Mouse (Mus musculus) CH12.LX (cell line): ENCODE measurements around the gene Rcan3. TPM values are rescaled to one million over a fixed set of nuclear protein-coding genes. Genes with fewer than 3 reads are reported as not detected.

Experiments used
- DNase-seq: peaks from one replicate; pipeline ENCODE4 v3.0.0-alpha.2; 2013; ENCODE audit errors: extremely low read depth
- H3K27ac ChIP-seq: 2 replicates; pipeline ENCODE4 v1.5.1; 2012; ENCODE audit warnings: low read depth, mild to moderate bottlenecking, control low read depth, moderate library complexity; ENCODE audit not compliant: insufficient read depth
- H3K27me3 ChIP-seq: replicated peaks from 2 replicates; pipeline ENCODE3; 2012; ENCODE audit warnings: inconsistent platforms
- H3K36me3 ChIP-seq, 2 experiments: replicated peaks in 1 of 2; 2 replicates each; pipeline versions ENCODE3 to v1.6.1; 2012; ENCODE audit warnings: inconsistent platforms in 1 of 2, low read length in 1 of 2, mild to moderate bottlenecking in 1 of 2, mixed read lengths in 1 of 2, moderate library complexity in 1 of 2; ENCODE audit not compliant: control insufficient read depth in 1 of 2, insufficient read depth in 1 of 2
- H3K4me1 ChIP-seq, 2 experiments: 2 replicates each; pipeline ENCODE4 v1.6.1; 2012; ENCODE audit warnings: inconsistent platforms in 1 of 2, moderate library complexity in 1 of 2; ENCODE audit not compliant: insufficient read depth in 2 of 2, control insufficient read depth in 1 of 2
- H3K4me2 ChIP-seq: 2 replicates; pipeline ENCODE4 v1.6.1; 2012; ENCODE audit warnings: low read depth, mild to moderate bottlenecking, control low read depth; ENCODE audit not compliant: poor library complexity, insufficient read depth, severe bottlenecking
- H3K4me3 ChIP-seq, 3 experiments: fragments of 150-350 bp in 1 of 3; sonication (generic) in 1 of 3; replicated peaks in 1 of 3; 2 replicates each; pipeline versions ENCODE3 to v1.5.1; 2011 to 2012; ENCODE audit warnings: low read depth in 2 of 3, low read length in 2 of 3, mild to moderate bottlenecking in 2 of 3, moderate library complexity in 2 of 3, control low read depth in 1 of 3, improper control_type of control experiment in 1 of 3, inconsistent platforms in 1 of 3, mixed read lengths in 1 of 3; ENCODE audit not compliant: poor library complexity in 1 of 3
- H3K79me2 ChIP-seq: replicated peaks from 2 replicates; pipeline ENCODE4 v1.6.1; 2012; ENCODE audit warnings: mild to moderate bottlenecking, moderate library complexity; ENCODE audit not compliant: control insufficient read depth, poor library complexity, insufficient read depth, severe bottlenecking; ENCODE audit errors: extremely low read depth
- H3K9ac ChIP-seq: 2 replicates; pipeline ENCODE4 v1.6.1; 2012; ENCODE audit warnings: low read depth, mild to moderate bottlenecking, control low read depth, moderate library complexity; ENCODE audit not compliant: insufficient read depth
- H3K9me3 ChIP-seq: replicated peaks from 2 replicates; pipeline ENCODE3; 2012; ENCODE audit warnings: low read length, inconsistent platforms, mixed read lengths
- BHLHE40 ChIP-seq: IDR thresholded peaks from 2 replicates; pipeline ENCODE4 v1.6.1; 2011; ENCODE audit warnings: mild to moderate bottlenecking, low read depth, low read length, improper control_type of control experiment
- CHD1 ChIP-seq: IDR thresholded peaks from 2 replicates; pipeline ENCODE4 v1.6.1; 2012; ENCODE audit warnings: low read depth, low read length, improper control_type of control experiment, inconsistent platforms
- CHD2 ChIP-seq: IDR thresholded peaks from 2 replicates; pipeline ENCODE4 v1.6.1; 2011; ENCODE audit warnings: low read length, improper control_type of control experiment
- CTCF ChIP-seq, 2 experiments: IDR thresholded peaks in 1 of 2; conservative IDR thresholded peaks in 1 of 2; 2 replicates each; pipeline ENCODE4 v1.5.1; 2011 to 2012; ENCODE audit warnings: low read depth in 2 of 2, low read length in 2 of 2, improper control_type of control experiment in 1 of 2, inconsistent platforms in 1 of 2, mild to moderate bottlenecking in 1 of 2, moderate library complexity in 1 of 2
- E2F4 ChIP-seq: IDR thresholded peaks from 2 replicates; pipeline ENCODE4 v1.6.1; 2011; ENCODE audit warnings: low read depth, low read length, improper control_type of control experiment; ENCODE audit not compliant: insufficient replicate concordance
- ELF1 ChIP-seq: IDR thresholded peaks from 2 replicates; pipeline ENCODE4 v1.6.1; 2014; ENCODE audit warnings: low read depth, mild to moderate bottlenecking, inconsistent platforms, low read length, improper control_type of control experiment
- EP300 ChIP-seq: IDR thresholded peaks from 2 replicates; pipeline ENCODE4 v1.6.1; 2011; ENCODE audit warnings: low read length, improper control_type of control experiment
- ETS1 ChIP-seq: conservative IDR thresholded peaks from 2 replicates; pipeline ENCODE4 v1.6.1; 2012; ENCODE audit warnings: low read depth, mild to moderate bottlenecking, inconsistent platforms, low read length, improper control_type of control experiment, moderate library complexity
- GABPA ChIP-seq: IDR thresholded peaks from 2 replicates; pipeline ENCODE4 v1.6.1; 2012; ENCODE audit warnings: low read depth, low read length, improper control_type of control experiment, inconsistent platforms; ENCODE audit not compliant: insufficient replicate concordance
- HCFC1 ChIP-seq: IDR thresholded peaks from 2 replicates; pipeline ENCODE4 v1.6.1; 2012; ENCODE audit warnings: low read depth, mild to moderate bottlenecking, inconsistent platforms, low read length, improper control_type of control experiment
- IRF4 ChIP-seq: IDR thresholded peaks from 2 replicates; pipeline ENCODE4 v1.6.1; 2014; ENCODE audit warnings: low read depth, mild to moderate bottlenecking, inconsistent platforms, low read length, improper control_type of control experiment
- JUN ChIP-seq: IDR thresholded peaks from 2 replicates; pipeline ENCODE4 v1.6.1; 2011; ENCODE audit warnings: low read depth, mild to moderate bottlenecking, low read length, improper control_type of control experiment, moderate library complexity; ENCODE audit not compliant: insufficient read depth
- JUND ChIP-seq: conservative IDR thresholded peaks from 2 replicates; pipeline ENCODE4 v1.6.1; 2011; ENCODE audit warnings: low read depth, low read length, improper control_type of control experiment
- KAT2A ChIP-seq: IDR thresholded peaks from 2 replicates; pipeline ENCODE4 v1.6.1; 2012; ENCODE audit warnings: low read length, improper control_type of control experiment, inconsistent platforms; ENCODE audit not compliant: insufficient replicate concordance
- MAFK ChIP-seq: IDR thresholded peaks from 2 replicates; pipeline ENCODE4 v1.6.1; 2011; ENCODE audit warnings: low read length, improper control_type of control experiment; ENCODE audit not compliant: insufficient replicate concordance
- MAX ChIP-seq: IDR thresholded peaks from 2 replicates; pipeline ENCODE4 v1.6.1; 2011; ENCODE audit warnings: low read length, improper control_type of control experiment
- MAZ ChIP-seq: IDR thresholded peaks from 2 replicates; pipeline ENCODE4 v1.6.1; 2012; ENCODE audit warnings: low read depth, mild to moderate bottlenecking, inconsistent platforms, low read length, improper control_type of control experiment, moderate library complexity
- MEF2A ChIP-seq: IDR thresholded peaks from 2 replicates; pipeline ENCODE4 v1.6.1; 2014; ENCODE audit warnings: low read depth, mild to moderate bottlenecking, inconsistent platforms, low read length, improper control_type of control experiment, borderline replicate concordance
- MXI1 ChIP-seq: IDR thresholded peaks from 2 replicates; pipeline ENCODE4 v1.6.1; 2011; ENCODE audit warnings: mild to moderate bottlenecking, low read depth, low read length, improper control_type of control experiment
- MYC ChIP-seq: IDR thresholded peaks from 2 replicates; pipeline ENCODE4 v1.6.1; 2011; ENCODE audit warnings: low read depth, mild to moderate bottlenecking, improper control_type of control experiment, low read length
- NELFE ChIP-seq: IDR thresholded peaks from 2 replicates; pipeline ENCODE4 v1.6.1; 2011; ENCODE audit warnings: low read depth, low read length, improper control_type of control experiment
- NRF1 ChIP-seq: IDR thresholded peaks from 2 replicates; pipeline ENCODE4 v1.6.1; 2014; ENCODE audit warnings: low read depth, mild to moderate bottlenecking, inconsistent platforms, low read length, improper control_type of control experiment, moderate library complexity
- PAX5 ChIP-seq: IDR thresholded peaks from 2 replicates; pipeline ENCODE4 v1.6.1; 2012; ENCODE audit warnings: low read length, inconsistent platforms, mixed read lengths
- POLR2A ChIP-seq: IDR thresholded peaks from 2 replicates; pipeline ENCODE4 v1.6.1; 2011; ENCODE audit warnings: low read depth, mild to moderate bottlenecking, improper control_type of control experiment, low read length
- POLR2AphosphoS2 ChIP-seq: IDR thresholded peaks from 2 replicates; pipeline ENCODE4 v1.6.1; 2011; ENCODE audit warnings: low read depth, low read length, improper control_type of control experiment
- RAD21 ChIP-seq: IDR thresholded peaks from 2 replicates; pipeline ENCODE4 v1.6.1; 2011; ENCODE audit warnings: low read depth, mild to moderate bottlenecking, low read length, improper control_type of control experiment, moderate library complexity
- RCOR1 ChIP-seq: conservative IDR thresholded peaks from 2 replicates; pipeline ENCODE4 v1.6.1; 2012; ENCODE audit warnings: low read depth, mild to moderate bottlenecking, inconsistent platforms, low read length, improper control_type of control experiment
- SIN3A ChIP-seq: IDR thresholded peaks from 2 replicates; pipeline ENCODE4 v1.6.1; 2012; ENCODE audit warnings: low read length, improper control_type of control experiment, inconsistent platforms
- SMC3 ChIP-seq: IDR thresholded peaks from 2 replicates; pipeline ENCODE4 v1.6.1; 2011; ENCODE audit warnings: low read depth, low read length, improper control_type of control experiment
- TBP ChIP-seq: conservative IDR thresholded peaks from 2 replicates; pipeline ENCODE4 v1.6.1; 2011; ENCODE audit warnings: low read depth, low read length, improper control_type of control experiment
- TCF12 ChIP-seq: IDR thresholded peaks from 2 replicates; pipeline ENCODE4 v1.6.1; 2014; ENCODE audit warnings: low read depth, mild to moderate bottlenecking, inconsistent platforms, low read length, improper control_type of control experiment
- UBTF ChIP-seq: IDR thresholded peaks from 2 replicates; pipeline ENCODE4 v1.6.1; 2012; ENCODE audit warnings: low read depth, mild to moderate bottlenecking, inconsistent platforms, low read length, improper control_type of control experiment, moderate library complexity
- USF1 ChIP-seq: IDR thresholded peaks from 2 replicates; pipeline ENCODE4 v1.6.1; 2014; ENCODE audit warnings: low read depth, mild to moderate bottlenecking, inconsistent platforms, low read length, improper control_type of control experiment
- USF2 ChIP-seq: conservative IDR thresholded peaks from 2 replicates; pipeline ENCODE4 v1.6.1; 2011; ENCODE audit warnings: low read depth, low read length, improper control_type of control experiment
- ZC3H11A ChIP-seq: IDR thresholded peaks from 2 replicates; pipeline ENCODE4 v1.6.1; 2012; ENCODE audit warnings: low read depth, mild to moderate bottlenecking, inconsistent platforms, low read length, improper control_type of control experiment
- ZKSCAN1 ChIP-seq: IDR thresholded peaks from 2 replicates; pipeline ENCODE4 v1.6.1; 2012; ENCODE audit warnings: low read depth, inconsistent platforms, low read length, improper control_type of control experiment, borderline replicate concordance
- ZMIZ1 ChIP-seq: IDR thresholded peaks from 2 replicates; pipeline ENCODE4 v1.6.1; 2012; ENCODE audit warnings: low read depth, mild to moderate bottlenecking, inconsistent platforms, low read length, improper control_type of control experiment
- ZNF384 ChIP-seq: IDR thresholded peaks from 2 replicates; pipeline ENCODE4 v1.6.1; 2012; ENCODE audit warnings: low read depth, low read length, improper control_type of control experiment, inconsistent platforms
- dilution Hi-C: fragments of 300-500 bp; cut with MboI; formaldehyde crosslinking; loops from 2 replicates; pipeline ENCODE4 v1.14.3; 2020; ENCODE audit warnings: low sequenced_read_pairs; ENCODE audit not compliant: extremely low pct_unique_long_range_greater_than_20kb, extremely low pct_ligation_motif_present
- in situ Hi-C: fragments of 300-500 bp; cut with MboI; formaldehyde crosslinking; loops from 3 replicates; pipeline ENCODE4 v1.14.3; 2019; ENCODE audit warnings: low sequenced_read_pairs, low pct_ligation_motif_present, low pct_unique_long_range_greater_than_20kb, mixed read lengths
- polyA plus RNA-seq: library from polyadenylated mRNA; unstranded; fragments of >175 nt; gene quantifications from 2 replicates; pipeline ENCODE4 v1.2.1, GENCODE M21; 2012; ENCODE audit warnings: low read depth; ENCODE audit not compliant: insufficient read length
- total RNA-seq, 2 experiments: library from RNA; depleted of rRNA; stranded (reverse); fragments of 300-350 nt in 1 of 2; fragments of >200 nt in 1 of 2; gene quantifications; 2 replicates each; pipeline ENCODE4 v1.2.3; 2012 to 2014

Rcan3 gene
- total and polyA plus RNA-seq, 3 experiments, result 2.5 to 4.2 (median 3.0) TPM

- H3K4me1 ChIP-seq, result peaks cover 0 to 22% of the 10 kb centered on the region in 2 experiments; a peak in 2 of 4 replicates
- H3K4me3 ChIP-seq, result peak overlapping the region in 1 of 3 experiments; percentile 20
- in situ Hi-C loops, result no loop called here
- H3K27ac ChIP-seq, result peak overlapping the region; percentile 94
- DNase-seq, result peak; percentile 97
- H3K9ac ChIP-seq, result peak overlapping the region; percentile 73
- H3K9me3 ChIP-seq, result no peaks in the 10 kb centered on the region
- no peaks in the 10 kb centered on the region for H3K79me2 ChIP-seq
- TF ChIP-seq TCF12 (peak; percentile 83), KAT2A (no peak), USF1 (no peak), HCFC1 (no peak), BHLHE40 (peak; percentile 78), POLR2AphosphoS2 (no peak), PAX5 (no peak), MAX (no peak; the same call in 1 of the 2 replicates), MAFK (peak; percentile 69; the same call in 1 of the 2 replicates), MAZ (peak; percentile 84; the same call in 1 of the 2 replicates), CHD1 (no peak), IRF4 (peak; percentile 94), RCOR1 (0 out of 2 replicates have a peak, but pooled peaks have one; percentile 31), ZMIZ1 (no peak), CTCF (conservative IDR thresholded peaks at IDR 0.05 in 1 of 2, IDR thresholded peaks at IDR 0.05 in 1 of 2; ENCODE audit: low read depth in 2 of 2, low read length in 2 of 2) (peak; percentile 20 to 74; a peak in 3 of 4 replicates), MYC (0 out of 2 replicates have a peak, but pooled peaks have one; percentile 40), SMC3 (peak; percentile 60), UBTF (0 out of 2 replicates have a peak, but pooled peaks have one; percentile 11), GABPA (no peak), MXI1 (no peak), JUND (peak; percentile 77), ZNF384 (peak; percentile 32; the same call in 1 of the 2 replicates), NRF1 (no peak), SIN3A (peak; percentile 71), NELFE (no peak), CHD2 (peak; percentile 68; the same call in 1 of the 2 replicates), E2F4 (no peak), TBP (peak; percentile 57; the same call in 1 of the 2 replicates), ZC3H11A (no peak), USF2 (no peak), ETS1 (peak; percentile 85), POLR2A (peak; percentile 55), MEF2A (peak; percentile 74), ZKSCAN1 (no peak), ELF1 (peak; percentile 62; the same call in 1 of the 2 replicates), EP300 (peak; percentile 87), RAD21 (peak; percentile 50), JUN (peak; percentile 88)
- H3K36me3 ChIP-seq, result no peaks in the 10 kb centered on the region
- peak overlapping the region; percentile 91 for H3K4me2 ChIP-seq
- dilution Hi-C loops, result no loop called here
- H3K27me3 ChIP-seq, result no peaks in the 10 kb centered on the region
Measured at GRCm38 (mm10) chr4:135439904-135440522, 6.4 kb upstream of the Rcan3 start.
